Mouse (Mus musculus) R1 (cell line): ENCODE results near the gene Med23.

Experiments used
- DNase-seq: peaks from one replicate; pipeline ENCODE4 v3.0.0-alpha.2; 2018; ENCODE audit warnings: low read depth, low spot score

Gene Med23

DNA sequence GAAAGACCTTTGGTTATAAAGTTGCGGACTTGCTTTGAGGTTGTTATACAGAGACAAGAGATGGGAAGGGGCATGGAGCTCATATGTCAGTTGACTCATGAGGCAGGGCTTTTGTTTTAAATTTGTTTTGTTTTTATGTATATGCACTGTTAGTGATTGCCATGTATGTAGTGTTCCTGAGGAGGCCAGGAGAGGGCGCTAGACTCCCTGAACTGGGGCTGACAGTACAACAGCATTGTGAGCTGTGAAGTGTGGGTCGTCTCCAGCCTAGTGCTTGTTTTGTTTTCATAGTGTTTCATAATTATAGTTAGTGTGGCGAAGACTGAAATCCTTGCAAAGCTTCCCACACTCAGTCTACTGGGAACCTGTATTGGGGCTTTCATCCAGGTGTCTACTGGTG lies 3.8 kb downstream of the Med23 start:
- DNase-seq: peak; percentile 61

DNA sequence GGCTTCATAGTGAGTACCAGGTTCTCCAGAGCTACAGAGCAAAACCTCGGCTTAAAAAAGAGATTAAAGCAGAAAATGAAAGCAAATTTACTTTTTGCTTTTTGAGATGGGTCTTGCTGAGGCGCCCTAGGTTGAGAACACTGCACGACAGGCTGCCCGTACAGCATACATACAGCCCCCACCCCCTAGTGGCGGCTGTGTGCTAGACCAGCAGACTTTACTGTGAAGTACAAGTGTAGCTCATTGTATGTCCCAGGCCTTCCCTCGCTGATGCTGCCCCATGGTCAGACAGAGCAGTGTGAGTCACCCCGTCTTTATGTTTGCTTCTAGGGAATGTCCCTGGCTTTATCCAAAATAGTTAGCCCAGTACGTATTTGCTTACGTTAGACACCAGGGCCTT lies 16.2 kb downstream of the Med23 start:
- peak; percentile 80 for DNase-seq

DNA sequence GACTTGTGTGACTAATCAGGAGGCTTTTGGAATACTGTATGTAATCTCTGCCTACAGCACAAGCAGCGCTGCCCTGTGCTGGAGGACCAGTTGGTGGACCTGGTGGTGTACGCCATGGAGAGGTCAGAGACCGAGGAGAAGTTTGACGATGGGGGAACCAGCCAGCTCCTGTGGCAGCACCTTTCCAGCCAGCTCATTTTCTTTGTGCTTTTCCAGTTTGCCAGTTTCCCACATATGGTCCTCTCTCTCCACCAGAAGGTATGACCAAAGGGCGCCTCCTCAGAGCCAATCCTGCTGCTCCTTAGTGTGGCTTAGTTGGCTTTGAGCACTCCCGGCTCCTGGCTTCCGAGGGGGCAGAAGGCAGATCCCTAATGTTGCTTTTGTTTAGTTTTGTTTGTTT lies 18.6 kb downstream of the Med23 start:
- no peak for DNase-seq

DNA sequence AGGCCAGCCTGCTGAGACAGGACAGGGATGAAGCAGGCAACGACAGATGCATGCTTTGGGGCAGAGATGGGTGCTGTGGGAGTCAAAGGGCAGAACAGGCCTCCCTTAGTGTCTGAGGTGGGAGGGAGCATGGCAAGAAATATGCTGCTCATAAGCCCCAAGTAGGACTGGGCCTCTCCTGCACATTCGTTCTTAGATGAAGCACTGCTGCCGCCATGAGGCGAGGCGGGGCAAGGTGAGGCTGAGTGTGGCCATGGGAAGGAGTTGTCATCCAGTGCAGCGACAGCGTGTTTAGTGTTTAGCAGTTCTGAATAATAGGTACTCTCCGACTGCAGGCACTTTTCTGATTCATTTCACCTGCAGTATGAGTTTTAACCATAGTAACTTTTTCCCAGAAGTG lies 26.1 kb downstream of the Med23 start:
- peak; percentile 54 for DNase-seq

DNA sequence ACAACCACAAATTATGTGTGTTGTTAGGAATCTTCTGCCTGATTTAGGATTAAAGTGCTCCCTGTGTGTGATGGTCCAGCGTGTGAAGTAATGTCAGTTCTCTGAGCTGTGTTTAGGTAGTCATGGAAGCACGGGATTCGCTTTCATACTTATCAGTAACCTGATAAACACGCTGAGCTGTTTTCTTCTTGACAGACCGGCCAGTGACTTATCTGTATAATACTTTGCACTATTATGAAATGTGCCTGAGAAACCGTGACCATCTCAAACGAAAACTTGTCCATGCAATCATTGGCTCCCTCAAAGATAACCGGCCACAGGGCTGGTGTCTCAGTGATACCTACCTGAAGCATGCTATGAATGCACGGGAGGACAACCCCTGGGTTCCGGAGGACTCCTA lies 35.8 kb downstream of the Med23 start:
- no peak for DNase-seq

- no peak for DNase-seq
Observed at GRCm38 (mm10) chr10:24911199-24911598, 41.4 kb downstream of the Med23 start.

DNA sequence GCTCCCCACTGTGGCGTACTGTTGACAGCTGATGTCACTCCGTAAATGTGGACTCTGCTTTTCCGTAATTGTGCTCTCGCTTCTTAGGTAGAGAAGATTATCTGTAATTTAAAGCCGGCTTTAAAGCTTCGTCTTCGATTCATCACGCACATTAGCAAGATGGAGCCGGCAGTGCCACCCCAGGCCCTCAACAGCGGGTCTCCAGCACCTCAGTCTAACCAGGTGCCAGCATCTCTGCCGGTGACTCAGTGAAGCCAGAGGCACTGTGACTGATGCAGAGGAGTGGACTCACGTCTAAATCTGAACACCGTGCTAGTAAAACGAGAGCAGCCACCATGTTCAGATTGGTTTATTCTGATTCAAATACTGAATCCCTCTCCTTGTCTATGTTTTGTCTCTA lies 42.8 kb downstream of the Med23 start:
- DNase-seq: no peak

- no peak for DNase-seq
Observed at GRCm38 (mm10) chr10:24915486-24915885, 45.7 kb downstream of the Med23 start.

DNA sequence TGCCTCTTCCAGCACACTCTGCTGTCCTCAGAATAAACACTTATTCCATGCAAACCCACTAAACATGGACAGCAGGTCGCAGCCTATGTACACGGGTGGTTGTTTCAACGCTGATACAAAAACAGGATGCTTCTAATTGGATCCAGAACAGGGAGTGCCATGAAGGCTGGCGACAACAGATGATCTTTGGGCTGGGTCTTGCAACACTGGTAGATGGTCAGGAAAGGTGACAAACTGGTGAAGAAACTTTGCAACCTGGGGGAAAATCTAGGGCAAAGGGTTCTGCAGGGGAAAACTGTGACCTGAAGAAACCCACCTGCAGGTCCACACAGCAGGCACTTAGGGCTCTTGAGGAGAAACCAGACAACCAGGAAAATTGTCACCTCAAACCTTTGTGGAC lies 53.2 kb downstream of the Med23 start:
- DNase-seq: no peak

DNA sequence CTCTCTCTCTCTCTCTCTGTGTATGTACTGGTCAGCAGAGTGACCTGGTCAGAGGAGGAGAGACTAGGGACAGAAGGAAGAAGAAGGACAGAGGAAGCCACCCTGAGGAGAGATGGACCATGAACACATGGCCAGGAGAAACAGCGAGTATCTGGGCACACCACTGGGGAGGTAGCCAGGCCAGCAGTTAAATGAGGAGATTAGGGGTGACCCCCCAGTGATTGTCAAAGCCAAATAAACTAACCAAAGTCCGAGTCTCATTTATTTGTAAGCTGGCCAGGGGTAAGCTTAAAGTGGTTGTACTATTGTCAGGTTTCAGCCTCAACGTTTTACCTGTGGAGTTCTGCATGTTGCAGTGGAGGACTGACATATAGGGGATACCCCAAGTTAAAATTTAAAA lies 54.5 kb downstream of the Med23 start:
- DNase-seq: no peak

DNA sequence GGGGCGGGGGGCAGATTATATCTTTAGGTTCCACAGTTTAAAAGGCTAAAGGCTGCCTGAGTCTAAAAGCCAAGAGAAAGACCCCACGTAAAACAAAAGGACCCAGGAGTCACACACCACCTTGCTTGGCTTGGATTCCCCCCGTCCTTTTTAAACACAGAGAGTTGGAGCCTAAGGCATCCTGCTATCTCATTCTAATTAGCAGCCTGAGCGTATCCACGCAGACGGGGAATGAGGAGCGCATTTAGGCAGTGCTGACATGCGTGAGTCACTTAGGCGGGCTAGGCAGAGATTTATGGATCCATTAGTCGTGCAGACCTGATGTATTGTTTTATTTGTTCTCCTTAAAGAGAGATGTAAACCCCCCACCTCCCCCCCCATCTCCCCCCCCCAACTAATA lies 56.6 kb downstream of the Med23 start:
- DNase-seq: no peak

DNA sequence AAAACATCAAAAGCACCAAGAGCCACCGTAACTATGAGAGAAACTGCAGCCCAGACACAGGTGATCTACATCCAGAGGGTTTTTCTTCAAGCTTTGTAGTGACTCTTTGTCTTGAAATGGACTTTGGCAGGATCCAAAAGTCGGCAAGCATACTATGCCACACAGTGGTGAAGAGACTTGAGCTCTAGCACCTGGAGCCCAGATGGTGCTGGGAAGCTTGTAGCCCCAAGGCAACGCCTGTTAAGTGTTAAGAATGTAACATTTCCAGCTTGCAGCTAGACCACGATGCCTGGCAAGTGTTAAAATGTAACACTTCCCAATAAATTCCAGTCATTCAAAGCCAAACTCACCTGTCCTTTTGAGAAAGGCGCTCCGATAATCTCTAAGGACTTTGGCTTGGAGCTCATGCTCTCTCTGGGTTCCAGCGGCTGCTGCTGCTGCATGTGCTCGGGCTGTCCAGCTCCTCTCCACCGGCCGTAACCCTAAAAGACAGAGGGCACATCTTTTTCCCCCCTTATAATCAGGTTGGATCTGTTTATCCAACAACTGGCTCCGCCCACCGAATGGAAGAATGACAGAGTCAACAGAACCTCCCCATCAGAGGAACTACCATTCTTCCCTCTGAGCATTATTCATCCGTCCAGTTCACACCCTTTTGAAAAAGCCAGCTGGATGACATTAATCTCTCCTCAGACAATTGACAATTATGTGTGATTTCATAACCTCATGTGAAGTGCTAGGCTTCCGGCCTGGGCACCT lies 57.4 kb downstream of the Med23 start, which contains the start of gene Arg1:
Gene Arg1, minus strand, starts transcription at position 523 of the 759 bp plus-strand sequence.
- peak; percentile 29 for DNase-seq

DNA sequence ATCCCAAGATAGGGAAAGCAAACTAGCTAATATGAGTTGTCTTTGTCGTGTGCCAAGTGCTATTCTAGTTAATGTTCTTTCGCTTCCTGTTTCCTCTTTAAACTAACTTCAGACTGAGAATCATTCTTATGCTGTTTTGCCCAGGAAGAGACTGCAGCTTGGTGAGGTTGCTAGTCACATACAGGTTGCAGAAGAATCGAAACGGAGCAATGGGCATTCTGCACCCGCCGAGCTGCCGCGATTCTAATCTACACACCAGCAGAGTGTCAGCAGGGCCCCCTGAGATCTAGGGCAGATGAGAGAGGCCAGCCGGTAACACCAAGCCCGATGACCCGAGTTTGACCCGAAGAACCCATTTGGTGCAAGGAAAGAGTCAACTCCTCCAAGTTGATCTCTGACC lies 58.3 kb downstream of the Med23 start:
- no peak for DNase-seq

DNA sequence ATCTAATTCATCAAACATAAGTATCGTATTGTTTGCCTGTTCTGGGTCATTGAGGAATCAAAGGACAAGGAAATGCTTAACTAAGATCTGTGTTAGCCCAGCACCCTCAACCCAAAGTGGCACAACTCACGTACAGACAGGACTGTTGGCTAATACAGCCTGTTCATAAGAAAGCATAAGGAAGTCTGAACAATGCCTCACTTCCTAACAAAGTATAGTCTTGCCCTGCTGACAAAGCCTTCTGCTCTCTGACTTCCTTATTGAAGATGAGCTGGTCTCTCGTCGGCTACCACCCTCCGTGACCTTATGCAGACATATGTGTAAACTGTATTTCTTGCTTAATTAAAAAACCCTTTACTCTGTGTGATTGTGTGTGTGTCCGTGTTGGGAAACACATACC lies 60.4 kb downstream of the Med23 start:
- no peak for DNase-seq

DNA sequence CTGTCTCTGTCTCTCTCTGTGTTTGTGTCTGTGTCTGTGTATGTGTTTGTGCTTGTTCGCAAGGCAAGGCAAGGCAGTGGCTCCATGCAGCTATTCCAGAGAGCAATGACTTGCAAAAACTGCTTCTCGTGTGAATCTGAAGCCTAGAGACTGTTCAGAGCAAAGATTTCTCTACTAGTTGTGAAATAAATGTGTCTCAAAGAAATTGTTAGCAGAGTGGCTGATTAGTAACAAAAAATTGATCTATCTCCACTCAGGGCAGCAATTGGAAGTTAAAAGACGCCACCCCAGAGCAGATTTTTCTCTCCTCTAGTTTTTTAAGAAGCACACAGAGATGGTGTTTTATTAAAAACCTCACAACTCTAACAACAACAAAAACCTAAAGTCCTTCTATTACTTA lies 78.1 kb downstream of the Med23 start:
- DNase-seq: no peak

DNA sequence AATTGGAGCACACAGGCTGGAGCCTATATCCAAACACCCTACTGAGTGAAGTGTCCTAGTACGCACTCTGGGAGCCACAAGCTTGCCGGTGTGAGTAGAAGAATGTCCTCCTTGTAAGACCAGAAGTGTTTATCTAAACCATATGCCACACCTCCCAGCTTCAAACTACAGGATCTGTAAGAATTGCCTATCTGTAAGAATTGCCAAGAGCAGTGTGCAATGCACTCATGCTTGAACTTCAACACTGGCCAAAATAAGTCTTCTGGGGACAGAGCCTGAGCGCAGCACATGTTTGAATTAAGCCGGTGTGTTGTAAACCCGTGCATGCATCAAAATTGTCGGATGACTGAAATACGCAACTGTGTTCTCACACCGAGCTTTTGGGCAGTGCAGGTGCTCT lies 78.5 kb downstream of the Med23 start:
- DNase-seq: no peak

DNA sequence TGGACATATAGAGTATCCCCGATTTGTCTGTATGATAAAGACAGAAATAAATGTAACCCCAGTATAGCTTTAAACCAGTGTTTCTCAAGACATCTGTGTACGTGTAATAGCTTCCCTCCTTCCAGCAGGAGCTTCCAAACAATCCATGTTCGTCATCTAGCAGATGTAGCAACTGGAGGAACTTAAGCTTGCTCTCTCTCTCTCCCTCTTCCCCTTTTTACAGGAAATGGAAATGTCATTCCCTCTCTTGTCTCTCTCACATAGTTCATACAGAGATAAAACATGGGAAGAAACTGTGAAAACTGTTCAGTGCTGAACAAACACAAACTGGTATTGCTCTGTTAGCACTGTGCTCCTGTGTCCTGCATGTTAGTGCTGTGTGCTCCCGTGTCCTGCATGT lies 80.4 kb downstream of the Med23 start:
- DNase-seq: no peak

DNA sequence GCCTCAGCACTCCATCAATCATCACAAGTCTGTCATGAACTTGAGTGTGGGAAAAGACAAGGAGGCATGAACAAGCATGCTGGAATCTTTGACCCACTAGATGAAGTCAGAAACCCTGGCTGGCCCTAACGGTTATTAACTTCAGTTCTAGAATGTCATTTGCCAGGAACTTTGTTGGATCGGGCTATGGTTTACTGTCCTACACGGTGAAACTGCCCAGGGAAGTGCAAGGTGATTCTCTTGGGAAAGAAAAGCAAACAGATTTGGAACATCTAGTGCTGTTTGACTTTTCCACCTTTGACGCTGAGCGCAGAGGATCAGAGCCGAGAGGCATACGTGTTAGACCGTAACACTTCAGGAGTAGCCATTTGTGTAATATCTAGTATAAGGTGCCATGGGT lies 81.8 kb downstream of the Med23 start:
- DNase-seq: no peak

GRCm38 (mm10) chr10:24952549-24952948 lies 82.8 kb downstream of the Med23 start:
- DNase-seq: no peak

DNA sequence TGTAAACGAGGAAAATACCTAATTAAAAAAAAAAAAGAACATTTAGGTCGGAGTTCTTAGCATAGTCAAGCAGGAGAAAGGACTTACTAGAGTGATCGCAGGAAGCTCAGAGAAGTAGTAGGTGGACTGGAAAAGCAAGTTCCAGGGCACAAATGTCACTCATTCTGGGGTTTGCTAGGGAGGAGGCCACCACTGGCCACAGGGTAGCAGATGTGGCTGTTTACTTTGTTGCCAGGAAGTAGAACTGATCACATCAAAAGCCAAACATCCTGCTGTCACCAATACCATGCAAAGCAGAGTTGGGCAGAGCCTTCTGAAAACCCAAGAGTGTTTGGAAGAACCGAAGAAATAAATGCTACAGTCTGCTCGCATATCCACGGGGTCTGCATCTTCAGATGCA lies 84.1 kb downstream of the Med23 start:
- DNase-seq: no peak

GRCm38 (mm10) chr10:24958280-24959042 lies 88.7 kb downstream of the Med23 start:
- no peak for DNase-seq

DNA sequence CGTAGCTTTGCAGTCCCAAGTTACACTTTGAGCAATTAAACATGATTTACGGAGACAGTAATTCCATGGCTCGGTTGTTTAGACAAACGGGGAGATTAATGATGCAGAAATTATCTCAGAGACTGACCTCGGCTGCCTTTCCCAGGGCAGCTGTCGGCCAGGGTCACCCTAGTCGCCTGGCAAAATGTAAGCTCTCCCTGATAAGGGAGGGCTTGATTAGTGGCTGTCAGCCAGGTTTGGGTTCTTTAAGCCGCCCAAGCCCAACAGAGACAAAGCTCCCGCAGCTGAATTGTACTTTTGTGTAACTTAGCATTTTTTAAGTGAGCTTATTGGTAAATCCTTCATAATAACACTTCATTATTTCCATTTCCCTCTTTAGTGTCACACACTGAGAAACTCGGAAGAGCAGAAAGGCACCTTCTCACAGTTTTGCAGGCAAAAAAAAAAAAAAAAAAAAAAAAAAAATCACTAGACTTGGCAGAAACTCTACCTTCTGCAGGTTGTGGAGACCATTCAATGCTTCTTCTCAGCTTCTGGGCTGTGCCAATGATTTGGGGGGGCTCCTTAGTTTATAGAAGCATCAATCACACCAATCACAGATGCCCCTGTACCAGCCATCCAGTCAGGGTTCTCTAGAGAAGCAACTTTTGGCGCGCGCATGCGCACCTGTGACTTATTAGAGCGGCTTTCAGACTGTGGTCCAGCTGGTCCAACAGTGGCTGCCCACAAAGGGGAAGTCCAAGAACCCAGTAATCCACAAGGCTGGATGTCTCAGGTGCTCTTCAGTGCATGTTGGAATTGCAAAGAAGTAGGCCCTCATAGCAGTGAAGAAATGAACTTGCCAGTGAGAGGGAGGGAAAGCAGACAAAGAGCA lies 89.5 kb downstream of the Med23 start:
- no peak for DNase-seq
